Mouse (Mus musculus): ENCODE measurements around the gene Zfp385a. TPM values are rescaled to one million over a fixed set of nuclear protein-coding genes. Genes with fewer than 3 reads are reported as not detected.

Gene Zfp385a
- polyA plus RNA-seq, 1 experiment = 25.0 TPM

DNA sequence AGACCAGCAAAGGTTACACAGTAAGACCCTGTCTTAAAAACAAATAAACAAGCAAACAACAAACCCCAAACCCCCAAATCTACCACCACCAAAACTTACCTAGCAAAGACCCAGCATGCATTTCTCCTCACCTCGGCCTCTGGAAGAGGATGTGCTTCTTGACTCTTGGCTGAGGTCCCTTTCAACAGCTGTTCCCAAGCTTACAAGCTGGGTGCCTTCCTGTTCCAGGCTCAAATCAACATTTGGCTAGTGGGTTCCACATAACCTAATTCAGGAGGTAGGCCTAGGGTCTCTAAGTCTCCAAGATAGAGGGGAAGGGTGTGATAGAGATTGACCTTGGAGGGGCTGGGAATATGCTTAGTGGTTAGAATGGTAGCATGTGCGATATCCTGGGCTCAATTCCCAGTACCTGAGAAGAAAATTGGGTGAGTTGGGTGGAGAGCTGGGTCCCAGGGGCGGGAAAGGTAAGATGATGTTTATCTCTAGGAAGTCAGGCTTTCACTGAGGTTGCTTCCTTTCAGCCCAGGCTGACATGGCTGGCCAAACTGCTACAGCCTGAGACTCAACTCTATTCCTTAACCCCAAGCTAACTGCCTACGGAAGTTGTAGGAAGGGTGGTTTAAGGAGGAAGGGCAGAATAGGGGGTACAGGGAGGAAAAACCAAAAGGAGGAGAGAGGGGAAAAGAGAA lies 35.4 kb upstream of the Zfp385a start:
- TF ChIP-seq POLR2A (IDR thresholded peaks at IDR 0.05; ENCODE audit: low read depth, low read length) (no peak), CTCF (IDR thresholded peaks at IDR 0.05; ENCODE audit: borderline replicate concordance, insufficient read depth, low read length) (no peak)
- Histone ChIP-seq H3K4me3 (ENCODE audit: insufficient read depth, low read length) (no peak overlapping the region), H3K4me1 (ENCODE audit: control insufficient read depth, insufficient read depth, low read length) (peaks cover 23% of the 10 kb centered on the region), H3K27ac (ENCODE audit: insufficient read depth, low read length) (no peak overlapping the region)

DNA sequence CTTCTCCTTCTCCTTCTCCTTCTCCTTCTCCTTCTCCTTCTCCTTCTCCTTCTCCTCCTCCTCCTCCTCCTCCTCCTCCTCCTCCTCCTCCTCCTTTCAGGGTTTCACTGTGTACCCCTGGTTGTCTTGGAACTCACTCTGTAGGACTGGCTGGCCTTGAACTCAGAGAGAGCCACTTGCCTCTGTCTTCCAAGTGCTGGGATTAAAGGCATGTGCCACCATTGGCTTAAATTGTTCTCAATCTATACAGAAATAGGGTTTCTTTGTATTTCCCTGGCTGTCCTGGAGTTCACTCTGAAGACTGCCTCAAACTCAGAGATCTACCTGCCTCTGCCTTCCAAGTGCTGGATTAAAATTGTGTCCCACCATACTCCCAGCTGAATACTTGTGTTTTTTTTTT lies 32.6 kb upstream of the Zfp385a start:
- no peak overlapping the region for H3K4me3 ChIP-seq (ENCODE audit: insufficient read depth, low read length)
- no peak for TF ChIP-seq POLR2A (IDR thresholded peaks at IDR 0.05; ENCODE audit: low read depth, low read length)
- no peak for TF ChIP-seq CTCF (IDR thresholded peaks at IDR 0.05; ENCODE audit: borderline replicate concordance, insufficient read depth, low read length)
- H3K27ac ChIP-seq (ENCODE audit: insufficient read depth, low read length) = no peak overlapping the region
- H3K4me1 ChIP-seq (ENCODE audit: control insufficient read depth, insufficient read depth, low read length) = peaks cover 31% of the 10 kb centered on the region

DNA sequence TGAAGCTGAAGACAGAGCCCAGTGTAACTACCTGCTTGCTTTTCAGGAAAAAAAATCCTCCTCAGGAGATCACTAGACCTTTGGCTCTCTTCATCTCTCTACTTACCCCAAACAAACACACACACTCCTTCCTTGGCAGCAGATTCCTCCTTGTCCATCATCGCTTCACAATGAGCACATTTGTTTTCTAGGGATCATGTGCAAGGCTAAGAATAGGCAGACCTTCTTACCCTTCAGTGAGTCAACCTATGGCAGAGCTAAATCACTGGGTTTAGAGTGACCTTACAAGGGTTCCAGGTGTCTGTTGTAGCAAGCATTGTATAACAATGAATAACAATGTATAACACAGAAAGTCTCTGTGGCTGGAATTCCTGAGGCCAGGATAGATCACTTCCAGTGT lies 31.8 kb upstream of the Zfp385a start:
- no peak overlapping the region for H3K4me3 ChIP-seq (ENCODE audit: insufficient read depth, low read length)
- no peak for TF ChIP-seq CTCF (IDR thresholded peaks at IDR 0.05; ENCODE audit: borderline replicate concordance, insufficient read depth, low read length)
- TF ChIP-seq POLR2A (IDR thresholded peaks at IDR 0.05; ENCODE audit: low read depth, low read length) = no peak
- peak overlapping the region; percentile 71 for H3K27ac ChIP-seq (ENCODE audit: insufficient read depth, low read length)

DNA sequence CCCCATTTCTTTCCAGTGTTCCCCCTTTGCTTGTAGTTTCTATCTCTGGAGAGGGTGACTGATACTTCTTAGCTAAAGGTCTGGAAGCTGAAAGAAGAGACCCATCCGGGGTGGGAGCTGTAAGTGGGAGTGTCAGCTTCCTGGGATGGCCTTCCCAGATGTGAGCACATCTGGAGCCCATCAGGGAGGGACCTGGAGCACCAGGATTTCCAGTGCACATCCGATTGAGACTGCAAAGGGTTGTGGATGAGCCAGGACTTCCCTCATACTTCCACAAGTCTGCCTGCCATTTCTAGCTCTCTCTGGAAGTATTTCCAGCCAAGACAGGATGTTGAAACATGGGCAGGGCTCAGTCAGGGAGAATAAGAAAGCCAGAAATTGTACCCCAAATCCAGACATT lies 31.3 kb upstream of the Zfp385a start:
- peak overlapping the region; percentile 71 for H3K27ac ChIP-seq (ENCODE audit: insufficient read depth, low read length)

More for the DNA sequence above, 31.8 kb upstream of the Zfp385a start:
- peaks cover 36% of the 10 kb centered on the region for H3K4me1 ChIP-seq (ENCODE audit: control insufficient read depth, insufficient read depth, low read length)

DNA sequence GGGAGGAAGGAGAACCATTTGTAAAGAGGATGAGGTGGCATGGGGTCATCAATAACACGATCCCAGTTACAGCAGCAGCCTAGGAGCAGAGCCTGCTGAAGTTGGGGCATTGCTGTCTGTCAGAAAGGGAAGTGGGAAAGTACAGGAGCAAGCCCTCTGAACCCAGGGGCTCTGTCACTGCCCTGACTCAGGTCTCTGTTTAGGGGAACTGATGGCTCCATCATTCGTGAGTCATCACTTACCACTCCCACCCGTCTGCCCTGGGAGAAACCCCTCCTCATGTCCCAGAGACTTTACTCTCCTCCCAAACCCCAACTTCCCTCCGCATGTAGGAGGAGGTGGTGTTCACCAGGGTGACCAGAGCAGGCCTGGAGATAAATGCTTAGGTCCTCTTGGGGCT lies 30.6 kb upstream of the Zfp385a start:
- 0 out of 2 replicates have a peak, but pooled peaks have one; percentile 8 for TF ChIP-seq POLR2A (IDR thresholded peaks at IDR 0.05; ENCODE audit: low read depth, low read length)
- TF ChIP-seq CTCF (IDR thresholded peaks at IDR 0.05; ENCODE audit: borderline replicate concordance, insufficient read depth, low read length) = no peak
- Histone ChIP-seq H3K4me3 (ENCODE audit: insufficient read depth, low read length) (no peak overlapping the region), H3K4me1 (ENCODE audit: control insufficient read depth, insufficient read depth, low read length) (peaks cover 36% of the 10 kb centered on the region), H3K27ac (ENCODE audit: insufficient read depth, low read length) (peak overlapping the region; percentile 71)

More for the DNA sequence above, 31.3 kb upstream of the Zfp385a start:
- peaks cover 36% of the 10 kb centered on the region for H3K4me1 ChIP-seq (ENCODE audit: control insufficient read depth, insufficient read depth, low read length)
- TF ChIP-seq POLR2A (IDR thresholded peaks at IDR 0.05; ENCODE audit: low read depth, low read length) (no peak), CTCF (IDR thresholded peaks at IDR 0.05; ENCODE audit: borderline replicate concordance, insufficient read depth, low read length) (no peak)
- H3K4me3 ChIP-seq (ENCODE audit: insufficient read depth, low read length) = no peak overlapping the region

DNA sequence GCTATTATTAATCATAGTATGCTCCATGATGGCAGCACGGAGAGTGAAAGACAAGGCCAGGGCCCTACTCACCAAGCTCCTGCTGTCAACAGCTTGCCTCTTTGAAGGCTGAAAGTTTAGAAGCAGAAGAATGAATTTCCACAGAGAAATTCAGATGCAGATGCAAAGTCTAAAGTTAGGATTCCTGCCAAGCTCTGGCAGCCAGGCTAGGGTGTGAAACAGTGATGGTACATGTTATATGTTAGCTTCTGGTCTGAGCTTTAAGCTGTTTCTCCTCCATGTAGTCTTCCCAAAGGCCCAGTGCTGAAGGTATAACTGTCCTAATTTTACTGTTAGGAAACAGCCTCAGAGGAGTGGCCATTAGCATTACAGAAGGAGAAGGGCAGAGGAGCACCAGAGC lies 29.2 kb upstream of the Zfp385a start:
- H3K4me1 ChIP-seq (ENCODE audit: control insufficient read depth, insufficient read depth, low read length) = peaks cover 36% of the 10 kb centered on the region
- no peak for TF ChIP-seq CTCF (IDR thresholded peaks at IDR 0.05; ENCODE audit: borderline replicate concordance, insufficient read depth, low read length)
- no peak for TF ChIP-seq POLR2A (IDR thresholded peaks at IDR 0.05; ENCODE audit: low read depth, low read length)
- H3K27ac ChIP-seq (ENCODE audit: insufficient read depth, low read length) = peak overlapping the region; percentile 71
- no peak overlapping the region for H3K4me3 ChIP-seq (ENCODE audit: insufficient read depth, low read length)

DNA sequence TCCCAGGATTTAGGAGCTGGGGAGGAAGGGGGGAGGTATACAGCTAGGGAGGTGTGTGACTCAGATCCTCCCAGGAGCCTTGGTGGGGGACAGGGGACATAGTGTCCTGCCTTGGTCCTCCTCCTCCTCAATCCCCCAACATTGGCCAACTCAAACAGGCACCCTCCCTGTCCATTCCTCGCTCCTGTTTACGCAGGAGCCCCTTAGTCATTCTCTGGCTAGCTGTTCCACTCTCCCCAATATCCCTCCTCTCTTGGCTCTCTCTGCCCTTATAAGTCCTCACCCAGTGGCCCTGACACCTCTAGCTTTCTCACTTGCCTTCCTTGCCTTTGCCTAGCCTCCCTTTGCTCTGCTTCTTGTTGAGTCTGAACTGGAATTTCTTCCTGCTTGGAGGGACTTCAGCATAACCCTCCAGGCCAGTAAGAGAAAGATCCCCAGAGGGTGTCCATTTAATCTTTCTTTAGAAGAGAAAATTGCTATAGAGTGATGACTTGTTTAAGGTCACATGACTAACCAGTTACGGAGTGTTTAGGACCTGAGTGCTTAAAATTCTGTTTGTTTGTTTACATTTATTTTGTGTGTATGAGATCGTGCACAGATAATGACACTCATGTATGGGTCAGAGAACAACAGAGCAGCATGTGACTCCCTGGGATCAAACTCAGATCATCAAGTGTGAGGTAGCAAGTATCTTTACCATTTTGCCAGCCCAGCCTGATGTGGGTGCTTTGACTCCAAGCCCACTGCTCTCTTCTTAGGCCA lies 28.5 kb upstream of the Zfp385a start:
- Histone ChIP-seq H3K4me1 (ENCODE audit: control insufficient read depth, insufficient read depth, low read length) (peaks cover 36% of the 10 kb centered on the region), H3K4me3 (ENCODE audit: insufficient read depth, low read length) (no peak overlapping the region), H3K27ac (ENCODE audit: insufficient read depth, low read length) (peak overlapping the region; percentile 71)

DNA sequence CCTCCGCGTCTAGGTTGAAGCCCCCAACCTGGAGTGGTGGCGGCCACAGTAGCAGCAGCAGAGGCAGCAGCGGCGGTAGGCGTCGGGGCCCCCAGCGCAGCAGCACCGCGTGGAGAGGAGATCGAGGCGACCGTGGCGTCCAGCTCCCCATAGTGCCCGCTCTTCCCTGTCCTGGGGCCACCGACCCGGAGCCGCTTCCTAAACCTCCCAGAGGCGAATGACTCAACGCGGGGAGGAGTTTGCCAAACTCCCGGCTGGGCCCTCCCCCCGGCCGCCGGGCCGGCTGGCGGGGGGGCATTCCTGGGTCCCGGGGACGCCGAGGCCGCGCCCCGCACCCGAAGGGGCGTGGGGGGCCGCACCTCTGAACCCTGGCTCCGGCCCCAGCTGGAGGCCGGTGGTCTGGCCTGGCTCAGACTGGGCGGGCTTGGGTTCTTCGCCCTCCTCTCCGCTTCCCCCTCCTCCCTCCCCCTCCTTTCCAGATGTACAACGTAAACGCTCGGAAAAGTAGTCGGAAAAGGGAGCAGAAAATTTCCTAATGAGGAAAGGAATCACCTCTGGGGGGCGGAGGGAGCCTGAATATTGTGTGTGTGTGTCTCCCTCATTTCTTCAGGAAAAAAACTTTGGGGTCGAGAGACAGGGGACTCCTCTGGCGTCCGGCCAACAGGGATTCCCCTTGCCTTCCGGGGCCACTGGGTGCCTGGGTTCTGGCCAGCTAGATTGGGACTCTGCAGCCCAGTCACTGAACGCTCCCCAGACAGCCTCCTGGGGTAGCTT lies 26.7 kb upstream of the Zfp385a start, which contains the start of gene Itga5:
Gene Itga5 (minus strand): TSS at position 388 of the 774 bp plus-strand sequence.
- Histone ChIP-seq H3K4me1 (ENCODE audit: control insufficient read depth, insufficient read depth, low read length) (peaks cover 29% of the 10 kb centered on the region), H3K27ac (ENCODE audit: insufficient read depth, low read length) (peak within 1 kb of the TSS; percentile 71), H3K4me3 (ENCODE audit: insufficient read depth, low read length) (peak within 1 kb of the TSS; percentile 92)
- peak; percentile 92 for TF ChIP-seq POLR2A (IDR thresholded peaks at IDR 0.05; ENCODE audit: low read depth, low read length)
- no peak for TF ChIP-seq CTCF (IDR thresholded peaks at IDR 0.05; ENCODE audit: borderline replicate concordance, insufficient read depth, low read length)

More for the DNA sequence above, 28.5 kb upstream of the Zfp385a start:
- TF ChIP-seq POLR2A (IDR thresholded peaks at IDR 0.05; ENCODE audit: low read depth, low read length) = no peak
- TF ChIP-seq CTCF (IDR thresholded peaks at IDR 0.05; ENCODE audit: borderline replicate concordance, insufficient read depth, low read length) = no peak

All from embryonic fibroblast, embryonic 13.5 days (primary cell).